Mouse (Mus musculus): ENCODE data around the gene Ip6k3. TPM values are rescaled to one million over a fixed set of nuclear protein-coding genes. Genes with fewer than 3 reads are reported as not detected.

The Ip6k3 gene
- total RNA-seq, 1 experiment from 2014 or later = 0.56 TPM

- no peak for DNase-seq
Observed at GRCm38 (mm10) chr17:27122701-27123100, 44.9 kb downstream of the Ip6k3 start.

GRCm38 (mm10) chr17:27121781-27122180, 45.8 kb downstream of the Ip6k3 start:
- DNase-seq = peak; percentile 42

DNA sequence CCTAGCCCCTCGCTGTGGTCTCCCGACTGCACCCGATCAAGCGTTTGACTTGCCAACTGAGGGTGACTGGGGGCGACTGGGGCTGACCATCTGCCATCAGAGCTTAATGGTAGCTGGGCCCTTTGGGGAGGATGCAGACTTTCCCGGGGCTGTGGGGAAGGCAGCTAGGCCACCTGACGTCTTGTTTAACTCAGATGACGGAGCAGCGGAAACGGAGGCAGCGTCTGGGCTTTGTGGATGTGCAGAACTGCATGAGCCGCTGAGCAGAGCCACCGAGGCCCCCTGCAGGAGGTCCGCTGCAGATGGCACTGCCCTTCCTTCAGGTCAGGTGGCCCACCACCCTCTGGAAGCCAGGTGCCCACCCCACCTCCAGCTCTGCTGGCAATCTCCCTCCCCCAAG, 46.3 kb downstream of the Ip6k3 start:
- DNase-seq = no peak

- DNase-seq = peak; percentile 89
Observed at GRCm38 (mm10) chr17:27120561-27121024, 47.0 kb downstream of the Ip6k3 start.

GRCm38 (mm10) chr17:27119954-27120353, 47.6 kb downstream of the Ip6k3 start:
- no peak for DNase-seq

- no peak for DNase-seq
Observed at GRCm38 (mm10) chr17:27119540-27119895, 48.1 kb downstream of the Ip6k3 start.

GRCm38 (mm10) chr17:27118676-27119539, 48.7 kb downstream of the Ip6k3 start:
- no peak for DNase-seq

- no peak for DNase-seq
Observed at GRCm38 (mm10) chr17:27110072-27110471, 57.5 kb downstream of the Ip6k3 start.

DNA sequence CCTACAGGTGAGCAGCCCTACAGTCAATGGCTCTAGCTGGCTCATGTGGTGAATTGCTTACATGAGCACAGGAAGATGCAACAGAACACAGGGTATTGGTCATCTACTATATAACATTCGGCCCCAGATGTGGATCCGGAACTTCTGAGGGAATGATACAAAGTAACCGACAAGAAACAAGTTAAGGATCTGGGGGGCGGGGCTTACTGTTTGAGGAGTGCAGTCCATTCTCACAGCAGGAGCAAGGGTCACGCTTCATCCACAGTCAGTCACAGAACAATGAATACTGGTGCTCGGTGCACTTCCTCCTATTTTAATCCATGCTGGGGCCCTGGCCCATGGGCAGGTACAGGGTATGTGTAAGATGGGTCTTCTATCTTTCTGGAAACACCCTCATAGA, 59.7 kb downstream of the Ip6k3 start:
- DNase-seq = no peak

GRCm38 (mm10) chr17:27106745-27107144, 60.9 kb downstream of the Ip6k3 start:
- peak; percentile 39 for DNase-seq

GRCm38 (mm10) chr17:27105698-27106470, 61.7 kb downstream of the Ip6k3 start:
- peak; percentile 33 for DNase-seq

DNA sequence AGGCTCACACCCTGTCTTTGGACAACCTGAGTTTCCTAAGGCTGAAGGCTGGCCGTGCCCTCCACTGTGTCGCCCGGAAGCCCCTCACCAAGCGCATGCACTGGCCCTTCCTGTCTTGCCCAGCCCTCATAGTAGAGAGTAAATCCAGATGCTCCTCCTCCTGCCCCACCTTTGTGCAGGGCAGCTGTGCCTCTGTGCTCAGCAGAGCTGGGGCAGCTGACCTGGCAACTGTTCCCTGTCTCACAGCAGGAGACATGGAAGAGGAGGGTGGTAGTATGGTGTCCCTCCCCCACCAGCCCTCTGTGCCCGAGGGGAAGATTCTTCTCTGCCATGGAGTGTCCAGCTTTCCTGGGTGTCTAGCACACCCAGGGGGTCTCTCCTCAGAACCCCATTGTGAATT, 65.9 kb downstream of the Ip6k3 start:
- no peak for DNase-seq

- DNase-seq = peak; percentile 58
Observed at GRCm38 (mm10) chr17:27095690-27096089, 71.9 kb downstream of the Ip6k3 start.

Other genes with a start within 250 kb of the Ip6k3 start
- gene Phf1, start 234.7 kb downstream of the Ip6k3 start, total RNA-seq (2021) = 19.9 and 25.3 TPM in 2 replicates
- 118 and 132 TPM in 2 replicates for gene Cuta, start 228.2 kb downstream of the Ip6k3 start, total RNA-seq (2021)
- gene Syngap1, start 226.5 kb downstream of the Ip6k3 start, total RNA-seq (2021) = 16.0 and 17.3 TPM in 2 replicates
- 5.2 and 5.3 TPM in 2 replicates for gene Zbtb9, start 194.6 kb downstream of the Ip6k3 start, total RNA-seq (2021)
- gene Bak1, start 138.8 kb downstream of the Ip6k3 start, total RNA-seq (2021) = 33.5 and 41.7 TPM in 2 replicates
- gene Itpr3, start 110.5 kb downstream of the Ip6k3 start, total RNA-seq (2021) = 7.4 and 10.9 TPM in 2 replicates
- 162 and 182 TPM in 2 replicates for gene Uqcc2, start 33.9 kb downstream of the Ip6k3 start, total RNA-seq (2021)
- 49.6 and 54.7 TPM in 2 replicates for gene Lemd2, start 36.7 kb upstream of the Ip6k3 start, total RNA-seq (2021)

Data from adrenal gland, postnatal 14 days (tissue).